Mouse (Mus musculus) liver (tissue): ENCODE measurements around the gene Bola2.
"Not testable (repeated sequence)": the region's sequence is repeated elsewhere in the genome, so short reads cannot be mapped to it uniquely, and the experiment has no call there.

Experiments
- DNase-seq: peaks from one replicate; pipeline ENCODE4 v3.0.0-alpha.2; 2020; ENCODE audit warnings: mixed read lengths

Bola2 gene

GRCm38 (mm10) chr7:126710266-126710665 lies 15.1 kb downstream of the Bola2 start:
- DNase-seq, result no peak

- DNase-seq, result no peak
Measured at GRCm38 (mm10) chr7:126711910-126712309, 16.7 kb downstream of the Bola2 start.

- DNase-seq, result no peak
Measured at GRCm38 (mm10) chr7:126715679-126716078, 20.5 kb downstream of the Bola2 start.

- DNase-seq, result no peak
Measured at GRCm38 (mm10) chr7:126717566-126717965, 22.4 kb downstream of the Bola2 start.

DNA sequence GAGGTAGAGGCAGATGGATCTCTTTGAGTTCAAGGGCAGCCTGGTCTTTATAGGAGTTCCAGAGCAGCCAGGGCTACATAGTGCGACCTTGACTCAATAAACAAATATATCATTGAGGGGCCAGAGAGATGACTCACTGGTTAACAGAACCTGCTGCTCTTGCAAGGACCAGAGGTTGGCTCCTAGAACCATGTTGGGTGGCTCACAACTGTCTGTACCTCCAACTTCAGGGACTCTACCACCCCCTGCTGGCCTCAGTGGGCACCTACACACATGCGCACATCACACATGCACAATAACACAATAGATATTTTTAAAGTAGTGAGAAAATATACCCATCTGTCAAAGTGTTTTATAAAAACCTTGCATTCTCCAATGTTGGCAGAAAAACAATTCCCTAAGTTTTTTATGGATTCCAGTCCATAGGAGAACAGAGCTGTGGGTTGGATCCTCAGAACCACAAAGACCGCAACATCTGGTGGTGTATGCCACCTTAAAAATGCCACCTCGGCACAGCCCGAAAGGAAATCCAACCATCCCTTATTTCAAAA lies 23.7 kb downstream of the Bola2 start:
- no peak for DNase-seq

DNA sequence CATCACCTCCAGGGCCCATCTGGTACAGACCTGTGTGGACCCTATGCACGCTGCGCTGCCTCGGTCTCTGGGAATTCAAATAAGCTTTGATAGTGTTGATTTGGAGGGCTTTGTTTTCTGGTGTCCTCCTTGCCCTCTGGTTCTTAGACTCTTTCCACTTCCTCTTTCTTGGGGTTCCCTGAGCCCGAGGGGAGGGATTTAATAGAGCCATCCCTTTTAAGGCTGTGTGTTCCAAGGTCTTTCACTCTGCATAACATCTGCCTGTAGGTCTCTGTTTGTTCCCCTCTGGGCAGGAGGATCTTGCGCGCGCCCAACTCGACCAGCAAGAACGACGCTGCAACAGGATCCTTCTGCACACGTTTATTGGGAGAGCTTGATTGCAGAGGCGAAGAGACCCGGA lies 26.4 kb downstream of the Bola2 start:
- no peak for DNase-seq

GRCm38 (mm10) chr7:126725077-126725476 lies 29.9 kb downstream of the Bola2 start:
- DNase-seq, result no peak

DNA sequence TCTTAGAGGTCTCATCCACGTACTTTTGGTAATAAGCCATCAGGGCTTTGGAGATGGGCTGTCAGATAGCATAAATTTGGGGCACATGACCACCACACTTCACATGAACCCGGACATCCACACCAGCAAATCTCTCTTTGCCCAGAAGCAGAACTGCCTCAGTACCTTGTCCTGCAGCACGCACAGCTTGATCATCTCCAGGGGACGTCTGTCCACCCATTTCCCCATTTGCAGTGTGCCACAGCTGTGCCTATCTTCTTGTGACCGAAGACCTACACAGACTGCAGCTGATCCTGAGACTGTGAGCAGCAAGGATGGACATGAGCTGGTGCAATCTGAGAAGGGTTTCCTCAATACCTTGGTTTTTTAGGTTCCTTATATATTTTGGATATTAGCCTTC lies 30.5 kb downstream of the Bola2 start:
- no peak for DNase-seq

GRCm38 (mm10) chr7:126730256-126730789 lies 35.1 kb downstream of the Bola2 start:
- DNase-seq, result not testable (repeated sequence)

GRCm38 (mm10) chr7:126736122-126736521 lies 40.9 kb downstream of the Bola2 start:
- no peak for DNase-seq

GRCm38 (mm10) chr7:126739551-126739950 lies 44.4 kb downstream of the Bola2 start:
- no peak for DNase-seq

DNA sequence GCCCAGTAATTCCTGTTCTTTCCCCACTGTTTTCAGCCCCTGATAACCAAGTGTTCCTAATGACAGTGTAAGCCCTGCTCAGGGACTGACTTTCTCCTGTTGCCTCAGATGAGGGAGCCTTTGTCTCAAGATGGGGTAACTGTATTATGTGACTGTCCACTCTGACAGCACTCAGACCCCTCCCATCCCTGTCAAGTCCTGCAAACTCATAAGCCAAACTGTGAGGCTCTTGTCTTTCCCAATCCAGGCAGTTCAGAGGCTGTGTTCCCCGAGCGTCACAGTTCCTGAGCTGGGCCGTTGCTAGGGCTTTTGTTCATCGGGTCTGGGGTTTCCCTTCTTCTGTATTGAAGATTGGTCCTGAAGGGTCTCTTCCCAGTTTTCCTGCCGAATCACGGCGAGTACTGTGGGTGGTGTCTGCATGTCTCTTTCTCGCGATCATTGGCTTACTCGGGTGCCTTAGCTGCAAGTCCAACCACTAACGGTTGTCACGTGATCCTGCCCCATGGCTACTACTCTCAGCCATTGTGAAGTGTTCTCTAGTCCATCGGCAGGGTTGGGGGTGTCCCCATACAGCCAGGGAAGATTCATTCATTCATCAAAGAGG lies 45.0 kb downstream of the Bola2 start:
- no peak for DNase-seq

DNA sequence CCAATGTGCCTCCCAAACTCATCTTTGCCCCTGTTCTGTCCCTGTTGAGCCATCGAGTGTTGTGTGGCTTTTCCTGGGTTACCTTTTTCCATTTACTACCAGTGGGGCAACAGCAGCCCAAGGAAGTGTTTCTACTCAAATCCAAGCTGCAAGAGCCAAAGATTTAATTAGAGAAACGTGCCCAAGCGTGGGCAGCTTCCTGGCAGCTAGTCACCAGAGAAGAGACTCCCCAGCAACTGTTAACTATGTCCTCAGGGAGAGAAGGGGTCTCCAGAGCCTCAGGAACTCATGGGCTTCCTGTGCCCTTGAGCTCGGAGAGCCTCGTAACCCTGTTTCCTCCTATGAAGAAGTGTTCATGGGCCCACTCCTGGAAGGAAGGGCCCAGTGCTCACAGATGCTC lies 45.8 kb downstream of the Bola2 start:
- no peak for DNase-seq

DNA sequence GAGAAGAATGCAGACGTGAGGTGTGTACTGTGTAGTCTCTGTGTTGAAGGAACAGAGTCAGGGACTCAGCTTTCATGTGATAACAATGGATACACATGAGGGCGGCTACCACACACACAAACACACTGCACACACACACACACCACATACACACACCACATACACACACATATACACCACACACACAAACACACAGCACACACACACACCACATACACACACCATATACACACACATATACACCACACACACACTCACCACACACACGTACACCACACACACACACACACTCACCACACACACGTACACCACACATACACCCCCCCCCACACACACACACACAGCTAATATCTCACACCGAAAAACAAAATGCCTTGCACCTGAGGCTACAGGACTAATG lies 46.3 kb downstream of the Bola2 start:
- no peak for DNase-seq

- no peak for DNase-seq
Measured at GRCm38 (mm10) chr7:126741964-126742482, 46.8 kb downstream of the Bola2 start.

DNA sequence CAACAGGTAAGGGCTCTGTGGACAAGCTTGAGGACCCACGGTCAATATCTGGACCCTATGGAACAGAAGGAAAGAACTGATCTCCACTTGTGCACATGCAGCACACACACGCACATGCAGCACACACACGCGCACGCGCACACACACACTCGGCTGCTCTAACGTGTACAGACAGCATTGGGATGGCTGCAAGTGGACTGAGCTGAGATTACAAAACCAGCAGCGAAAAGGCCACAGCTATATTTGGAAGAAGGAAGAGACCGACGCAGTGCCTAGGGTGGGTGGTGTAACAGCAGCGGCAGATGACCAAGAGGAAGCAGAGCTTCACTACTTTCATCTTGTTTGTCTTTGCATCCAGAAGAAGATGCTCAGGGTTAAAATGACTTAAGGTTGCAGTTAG lies 50.9 kb downstream of the Bola2 start:
- peak; percentile 34 for DNase-seq

DNA sequence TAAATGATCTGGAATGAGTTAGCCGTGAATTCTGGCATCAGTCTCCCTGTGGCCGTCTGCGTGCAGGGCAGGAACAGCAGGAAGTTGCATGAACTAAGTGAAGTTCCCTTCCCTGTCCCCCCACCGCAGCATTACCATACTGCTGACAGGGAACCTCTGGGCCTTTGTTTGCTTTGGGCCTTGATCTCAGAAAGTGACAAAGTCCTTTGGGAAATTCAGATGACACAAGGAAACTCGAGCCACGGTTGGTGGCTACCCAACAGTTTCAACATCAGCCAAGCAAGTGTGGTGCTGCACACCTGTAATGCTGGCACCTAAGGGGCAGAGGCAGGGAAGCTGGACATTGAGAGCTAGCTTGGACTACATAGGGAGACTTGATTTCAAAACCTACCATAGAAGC lies 51.6 kb downstream of the Bola2 start:
- DNase-seq, result peak; percentile 50

DNA sequence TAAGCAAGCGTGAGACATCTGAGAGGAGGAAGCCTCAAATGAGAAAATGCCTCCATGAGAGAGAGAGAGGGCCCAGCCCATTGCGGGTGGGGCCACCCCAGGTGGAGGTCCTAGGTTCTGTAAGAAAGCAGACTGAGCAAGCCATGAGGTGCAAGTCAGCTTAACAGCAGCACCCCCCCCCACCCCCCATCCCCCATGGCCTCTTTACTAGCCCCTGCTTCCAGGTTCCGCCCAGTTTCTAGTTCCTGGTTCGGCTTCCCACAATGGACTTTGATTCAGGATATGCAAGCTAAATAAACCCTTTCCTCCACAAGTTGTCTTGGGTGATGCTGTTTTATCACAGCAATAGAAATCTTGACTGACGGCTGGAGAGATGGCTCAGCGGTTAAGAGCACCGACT lies 53.6 kb downstream of the Bola2 start:
- DNase-seq, result no peak
